26 mouse cellular contexts compared by ENCODE assay signal in genomic region chr11:87727471-87727870, GRCm38 (mm10). TPM values are rescaled to one million over a fixed set of nuclear protein-coding genes. Genes with fewer than 3 reads are reported as not detected.
DNase-seq lines count a peak whose midpoint lies in the region; ATAC-seq and TF ChIP-seq lines count a peak whose summit lies in the region.
"Had no signal": no experiment of that assay in that cellular context is flagged by ENCODE, and none has a peak within 500 bp of the region (broad histone marks: within the 10 kb centered on the region; RNA-seq: fewer than 3 reads in every experiment).

No protein-coding gene starts in this region.

- peaks cover 39% of the 10 kb centered on the region for H3K4me1 ChIP-seq in forebrain, embryonic 10.5 days
- peaks cover 19% of the 10 kb centered on the region for H3K4me1 ChIP-seq in forebrain, embryonic 12.5 days
- H3K4me1 ChIP-seq in midbrain, embryonic 10.5 days, result peaks cover 29% of the 10 kb centered on the region
- H3K4me1 ChIP-seq in midbrain, postnatal 0 days (ENCODE audit: insufficient read depth, low read length), result 0 out of 2 replicates have a peak, but pooled peaks cover 5% of the 10 kb centered on the region
- peaks cover 40% of the 10 kb centered on the region for H3K4me1 ChIP-seq in embryonic facial prominence, embryonic 10.5 days
- peaks cover 78% of the 10 kb centered on the region for H3K4me1 ChIP-seq in liver, embryonic 16.5 days (ENCODE audit: control insufficient read depth, low read depth, low read length)

- 67% methylated on average over 4 of the region's 4 CpGs for WGBS in forebrain, embryonic 10.5 days
- WGBS in forebrain, embryonic 12.5 days, result 69% methylated on average over 4 of the region's 4 CpGs
- 60% methylated on average over 4 of the region's 4 CpGs for WGBS in midbrain, embryonic 10.5 days
- 64% methylated on average over 4 of the region's 4 CpGs for WGBS in midbrain, postnatal 0 days
- WGBS in embryonic facial prominence, embryonic 10.5 days, result 64% methylated on average over 4 of the region's 4 CpGs
- 31% methylated on average over 4 of the region's 4 CpGs for WGBS in liver, embryonic 16.5 days (ENCODE audit: insufficient replicate concordance)

- TF ChIP-seq CTCF in midbrain, postnatal 0 days (IDR thresholded peaks at IDR 0.05), result no peak

- no peak overlapping the region for H3K9ac ChIP-seq in forebrain, embryonic 12.5 days
- H3K9ac ChIP-seq in midbrain, postnatal 0 days (replicated peaks; ENCODE audit: low read length, poor library complexity, severe bottlenecking), result no peak overlapping the region
- peak overlapping the region; percentile 62 for H3K9ac ChIP-seq in liver, embryonic 16.5 days (ENCODE audit: low read depth, low read length)
- H3K9ac ChIP-seq: heart, embryonic 15.5 days; limb, embryonic 13.5 days; lung, embryonic 15.5 days; neural tube, embryonic 15.5 days had no signal

- no peak for ATAC-seq in forebrain, embryonic 12.5 days (ENCODE audit: low FRiP score)
- no peak for ATAC-seq in midbrain, postnatal 0 days (ENCODE audit: low FRiP score)
- no peak for ATAC-seq in liver, embryonic 16.5 days (ENCODE audit: low read depth)
- ATAC-seq: forebrain, embryonic 14.5 days; hindbrain, embryonic 16.5 days; intestine, embryonic 16.5 days had no signal

- H3K9me3 ChIP-seq in forebrain, embryonic 10.5 days, result no peaks in the 10 kb centered on the region
- no peaks in the 10 kb centered on the region for H3K9me3 ChIP-seq in forebrain, embryonic 12.5 days
- H3K9me3 ChIP-seq in midbrain, embryonic 10.5 days (replicated peaks), result no peaks in the 10 kb centered on the region
- H3K9me3 ChIP-seq in midbrain, postnatal 0 days (ENCODE audit: low read length), result no peaks in the 10 kb centered on the region
- no peaks in the 10 kb centered on the region for H3K9me3 ChIP-seq in embryonic facial prominence, embryonic 10.5 days
- no peaks in the 10 kb centered on the region for H3K9me3 ChIP-seq in liver, embryonic 16.5 days (replicated peaks; ENCODE audit: control insufficient read depth, low read length)
- H3K9me3 ChIP-seq: heart, embryonic 15.5 days; limb, embryonic 13.5 days; lung, embryonic 15.5 days; neural tube, embryonic 15.5 days had no signal

- no peak overlapping the region for H3K4me3 ChIP-seq in forebrain, embryonic 10.5 days
- no peak overlapping the region for H3K4me3 ChIP-seq in forebrain, embryonic 12.5 days (replicated peaks)
- no peak overlapping the region for H3K4me3 ChIP-seq in midbrain, embryonic 10.5 days
- no peak overlapping the region for H3K4me3 ChIP-seq in midbrain, postnatal 0 days (ENCODE audit: low read depth, low read length)
- H3K4me3 ChIP-seq in embryonic facial prominence, embryonic 10.5 days, result no peak overlapping the region
- no peak overlapping the region for H3K4me3 ChIP-seq in liver, embryonic 16.5 days (ENCODE audit: low read depth, low read length)
- H3K4me3 ChIP-seq: heart, embryonic 15.5 days; limb, embryonic 13.5 days; lung, embryonic 15.5 days; neural tube, embryonic 15.5 days had no signal

- no peaks in the 10 kb centered on the region for H3K36me3 ChIP-seq in forebrain, embryonic 10.5 days (replicated peaks)
- H3K36me3 ChIP-seq in forebrain, embryonic 12.5 days (replicated peaks), result no peaks in the 10 kb centered on the region
- no peaks in the 10 kb centered on the region for H3K36me3 ChIP-seq in midbrain, embryonic 10.5 days
- H3K36me3 ChIP-seq in midbrain, postnatal 0 days (ENCODE audit: insufficient read depth, low read length), result no peaks in the 10 kb centered on the region
- no peaks in the 10 kb centered on the region for H3K36me3 ChIP-seq in embryonic facial prominence, embryonic 10.5 days (replicated peaks)
- H3K36me3 ChIP-seq in liver, embryonic 16.5 days (ENCODE audit: control insufficient read depth, insufficient read depth), result peaks cover 4% of the 10 kb centered on the region
- H3K36me3 ChIP-seq: heart, embryonic 15.5 days; limb, embryonic 13.5 days; neural tube, embryonic 15.5 days had no signal

- no peaks in the 10 kb centered on the region for H3K27me3 ChIP-seq in forebrain, embryonic 10.5 days (ENCODE audit: poor library complexity, severe bottlenecking)
- peaks cover 11% of the 10 kb centered on the region; the same call in 1 of the 2 replicates for H3K27me3 ChIP-seq in forebrain, embryonic 12.5 days
- no peaks in the 10 kb centered on the region for H3K27me3 ChIP-seq in midbrain, embryonic 10.5 days (ENCODE audit: low read depth, poor library complexity, severe bottlenecking)
- no peaks in the 10 kb centered on the region for H3K27me3 ChIP-seq in midbrain, postnatal 0 days (ENCODE audit: insufficient read depth, low read length)
- 0 out of 2 replicates have a peak, but pooled peaks cover 3% of the 10 kb centered on the region for H3K27me3 ChIP-seq in embryonic facial prominence, embryonic 10.5 days (replicated peaks; ENCODE audit: low read depth, poor library complexity, severe bottlenecking)
- no peaks in the 10 kb centered on the region for H3K27me3 ChIP-seq in liver, embryonic 16.5 days (ENCODE audit: control insufficient read depth, insufficient read depth, low read depth, low read length)
- H3K27me3 ChIP-seq: heart, embryonic 15.5 days; limb, embryonic 13.5 days; lung, embryonic 15.5 days; neural tube, embryonic 15.5 days had no signal

- DNase-seq in forebrain, embryonic 10.5 days (ENCODE audit: extremely low spot score, low spot score), result no peak
- no peak for DNase-seq in midbrain, embryonic 10.5 days (ENCODE audit: low spot score)
- DNase-seq in midbrain, postnatal 0 days (ENCODE audit: low spot score), result no peak
- DNase-seq in embryonic facial prominence, embryonic 10.5 days (ENCODE audit: low spot score), result no peak
- no peak for DNase-seq in layer of hippocampus, postnatal 10 days (ENCODE audit: low spot score in 2 of 2)
- DNase-seq in gastrocnemius, postnatal 14 days, result no peak
- DNase-seq: cerebellum, adult 11-12 months; cerebellum, postnatal 10 days; gastrocnemius, postnatal 25 days; heart, adult 18-20 months; heart, postnatal 36 days; kidney, adult 9 months; kidney, postnatal 14 days; layer of hippocampus, postnatal 36 days; lung, postnatal 36 days; right cerebral cortex, adult 18-20 months; right cerebral cortex, postnatal 4 days had no signal

- no peak overlapping the region for H3K4me2 ChIP-seq in forebrain, embryonic 12.5 days
- no peak overlapping the region for H3K4me2 ChIP-seq in midbrain, postnatal 0 days (ENCODE audit: low read depth, low read length, poor library complexity, severe bottlenecking)
- H3K4me2 ChIP-seq in liver, embryonic 16.5 days (ENCODE audit: low read depth, low read length), result 0 out of 2 replicates have a peak overlapping the region, but pooled peaks have one; percentile 1
- H3K4me2 ChIP-seq: heart, embryonic 15.5 days; limb, embryonic 13.5 days; lung, embryonic 15.5 days; neural tube, embryonic 15.5 days had no signal

- H3K27ac ChIP-seq in forebrain, embryonic 10.5 days, result peak overlapping the region; percentile 84
- no peak overlapping the region for H3K27ac ChIP-seq in forebrain, embryonic 12.5 days
- H3K27ac ChIP-seq in midbrain, embryonic 10.5 days (replicated peaks), result peak overlapping the region; percentile 83; the same call in 1 of the 2 replicates
- H3K27ac ChIP-seq in midbrain, postnatal 0 days (ENCODE audit: low read depth, low read length), result no peak overlapping the region
- H3K27ac ChIP-seq in embryonic facial prominence, embryonic 10.5 days (replicated peaks), result peak overlapping the region; percentile 84; the same call in 1 of the 2 replicates
- H3K27ac ChIP-seq in liver, embryonic 16.5 days (ENCODE audit: low read length), result peak overlapping the region; percentile 97
- H3K27ac ChIP-seq: limb, embryonic 13.5 days; neural tube, embryonic 15.5 days had no signal

- intact Hi-C loops in gastrocnemius, postnatal 14 days (cut with DNase I; ENCODE audit: low total_unique reads), result no loop called here

RNA-seq across cellular contexts. Expression of gene Supt4a, which starts 9.9 kb away (rescaled TPM):
- 153 and 160 TPM in 2 replicates for polyA plus RNA-seq in forebrain, embryonic 10.5 days (2016; fragmentation: Nextera tagmentation; extraction: Ambion mirVana)
- polyA plus RNA-seq in forebrain, embryonic 12.5 days (2016; fragmentation: Nextera tagmentation; extraction: Ambion mirVana), result 118 and 137 TPM in 2 replicates
- 157 and 171 TPM in 2 replicates for polyA plus RNA-seq in midbrain, embryonic 10.5 days (2016; fragmentation: Nextera tagmentation; extraction: Ambion mirVana)
- 47.8 and 55.4 TPM in 2 replicates for total RNA-seq in midbrain, postnatal 0 days (2014; rRNA removed)
- 122 and 128 TPM in 2 replicates for polyA plus RNA-seq in midbrain, postnatal 0 days (2015; fragmentation: Nextera tagmentation; extraction: Ambion mirVana)
- 184 and 185 TPM in 2 replicates for polyA plus RNA-seq in embryonic facial prominence, embryonic 10.5 days (2016; fragmentation: Nextera tagmentation; extraction: Ambion mirVana)
- 180 and 196 TPM in 2 replicates for polyA plus RNA-seq in liver, embryonic 16.5 days (2015; fragmentation: Nextera tagmentation; extraction: Ambion mirVana)
- 10 to 100 TPM; 56.1 to 59.9 TPM for total RNA-seq in layer of hippocampus, postnatal 10 days (2021)
- total RNA-seq in gastrocnemius, postnatal 14 days (2021), result 10 to 100 TPM; 30.8 to 36.4 TPM

RNA-seq across cellular contexts. Expression of gene Tspoap1, which starts 32.9 kb away (rescaled TPM):
- 11.0 and 11.1 TPM in 2 replicates for polyA plus RNA-seq in forebrain, embryonic 10.5 days (2016; fragmentation: Nextera tagmentation; extraction: Ambion mirVana)
- polyA plus RNA-seq in forebrain, embryonic 12.5 days (2016; fragmentation: Nextera tagmentation; extraction: Ambion mirVana), result 33.0 and 35.1 TPM in 2 replicates
- 8.2 and 14.7 TPM in 2 replicates for polyA plus RNA-seq in midbrain, embryonic 10.5 days (2016; fragmentation: Nextera tagmentation; extraction: Ambion mirVana)
- 206 and 215 TPM in 2 replicates for total RNA-seq in midbrain, postnatal 0 days (2014; rRNA removed)
- polyA plus RNA-seq in midbrain, postnatal 0 days (2015; fragmentation: Nextera tagmentation; extraction: Ambion mirVana), result 47.3 and 57.8 TPM in 2 replicates
- 4.0 and 7.0 TPM in 2 replicates for polyA plus RNA-seq in embryonic facial prominence, embryonic 10.5 days (2016; fragmentation: Nextera tagmentation; extraction: Ambion mirVana)
- 1.7 and 2.7 TPM in 2 replicates for polyA plus RNA-seq in liver, embryonic 16.5 days (2015; fragmentation: Nextera tagmentation; extraction: Ambion mirVana)
- total RNA-seq in layer of hippocampus, postnatal 10 days (2021), result 100 to 1,000 TPM; 149 to 174 TPM
- under 1 TPM; 0.04 TPM for total RNA-seq in gastrocnemius, postnatal 14 days (2021)

Comparison
In these comparisons a context has a peak if more than half of its experiments do, and no peak if none do; other contexts are left out.
1. H3K27ac ChIP-seq: peak in forebrain, embryonic 10.5 days (single experiment), midbrain, embryonic 10.5 days (single experiment), embryonic facial prominence, embryonic 10.5 days (single experiment) and liver, embryonic 16.5 days (single experiment); none in forebrain, embryonic 12.5 days (single experiment) and midbrain, postnatal 0 days (single experiment).